Mouse (Mus musculus) kidney, embryonic 14.5 days (tissue): ENCODE data around the gene Bpgm. TPM values are rescaled to one million over a fixed set of nuclear protein-coding genes. Genes with fewer than 3 reads are reported as not detected.

Source experiments
- ATAC-seq: fragments of 200-750 bp; cut with Nextera tagmentation; 2 replicates; pipeline ENCODE4 v1.8.0; 2017; ENCODE audit warnings: moderate number of reproducible peaks, mild to moderate bottlenecking, moderate TSS enrichment, moderate library complexity; ENCODE audit not compliant: low FRiP score, low TSS enrichment
- H3K27ac ChIP-seq: fragments of 300-500 bp; sonication (generic); 2 replicates; pipeline ENCODE4 v1.5.1; 2014; ENCODE audit warnings: low read depth, mild to moderate bottlenecking, low read length, moderate library complexity, mixed read lengths
- H3K27me3 ChIP-seq: fragments of 300-500 bp; sonication (generic); 2 replicates; pipeline ENCODE4 v1.6.1; 2014; ENCODE audit warnings: mild to moderate bottlenecking, low read length; ENCODE audit not compliant: control insufficient read depth, insufficient read depth
- H3K36me3 ChIP-seq: fragments of 300-500 bp; sonication (generic); 2 replicates; pipeline ENCODE4 v1.6.1; 2014; ENCODE audit warnings: low read length, mixed read lengths; ENCODE audit not compliant: control insufficient read depth, insufficient read depth
- H3K4me1 ChIP-seq: fragments of 300-500 bp; sonication (generic); 2 replicates; pipeline ENCODE4 v1.6.1; 2014; ENCODE audit warnings: low read length, mixed read lengths; ENCODE audit not compliant: control insufficient read depth, insufficient read depth
- H3K4me2 ChIP-seq: fragments of 300-500 bp; sonication (generic); replicated peaks from 2 replicates; pipeline ENCODE4 v1.6.1; 2014; ENCODE audit warnings: low read depth, mild to moderate bottlenecking, low read length
- H3K4me3 ChIP-seq: fragments of 300-500 bp; sonication (generic); 2 replicates; pipeline ENCODE4 v1.5.1; 2014; ENCODE audit warnings: mild to moderate bottlenecking, low read length
- H3K9ac ChIP-seq: fragments of 300-500 bp; sonication (generic); 2 replicates; pipeline ENCODE4 v1.6.1; 2014; ENCODE audit warnings: low read depth, mild to moderate bottlenecking, low read length, moderate library complexity
- H3K9me3 ChIP-seq: fragments of 300-500 bp; sonication (generic); 2 replicates; pipeline ENCODE4 v1.6.1; 2016; ENCODE audit warnings: low read length; ENCODE audit not compliant: control insufficient read depth
- WGBS: fragments of 180-500 bp; shearing (Covaris S2); extraction: QIAGEN DNeasy Blood & Tissue Kit; methylation state at CpG from one replicate; pipeline ENCODE4 v1.1.7; 2014; 5-methylcytosine and 5-hydroxymethylcytosine counted together
- polyA plus RNA-seq: library from polyadenylated mRNA; unstranded; fragments of >200 nt; fragmentation: Nextera tagmentation; extraction: Ambion mirVana; gene quantifications from 2 replicates; pipeline ENCODE4 v1.2.1, GENCODE M21; 2014

Bpgm gene
- 32.3 and 42.3 TPM in 2 replicates for polyA plus RNA-seq

DNA sequence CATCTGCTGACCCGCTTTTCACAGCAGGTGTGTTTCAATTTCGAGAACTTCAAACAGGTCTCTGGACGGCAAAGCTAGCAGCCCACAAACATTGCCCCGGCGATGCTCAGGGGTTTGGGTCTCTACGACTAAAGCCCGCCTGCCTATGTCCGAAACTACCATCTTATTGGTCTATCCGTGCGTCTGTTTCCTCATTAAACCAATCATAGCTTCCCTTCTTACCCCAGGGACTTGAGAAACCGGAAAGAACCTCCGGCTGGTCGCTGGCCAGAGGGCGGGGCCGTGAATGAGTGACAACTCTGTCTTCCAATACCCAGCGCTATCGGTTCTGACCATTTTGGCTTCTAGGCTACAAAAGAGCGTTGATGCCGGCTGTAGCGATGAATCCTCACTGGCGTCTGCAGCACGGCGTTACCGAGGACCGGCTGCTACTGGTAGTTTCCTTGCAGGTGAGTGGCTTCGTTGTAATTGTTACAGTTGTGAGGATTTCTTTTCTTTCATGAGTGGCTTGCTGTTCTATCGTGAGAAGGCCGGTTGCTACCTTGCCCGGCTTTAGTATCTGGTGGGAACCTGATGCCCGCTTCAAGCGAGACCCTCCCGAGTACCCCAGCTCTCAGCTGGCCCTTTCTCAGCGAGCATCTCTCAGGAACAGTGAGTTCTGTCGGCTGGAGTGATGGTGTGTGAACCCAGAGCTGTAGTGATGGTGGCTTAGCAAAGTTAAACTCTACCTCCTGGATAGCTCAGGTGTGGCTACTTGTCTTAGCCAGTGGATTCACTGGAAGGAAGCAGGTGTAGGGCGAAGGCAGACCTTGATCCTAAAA is at the start of gene Bpgm:
TSS of gene Bpgm (plus strand) at position 234 of the 821 bp plus-strand sequence.
- H3K36me3 ChIP-seq = no peaks in the 10 kb centered on the region
- 1% methylated on average over 35 of the region's 35 CpGs for WGBS
- H3K9ac ChIP-seq = peak within 1 kb of the TSS; percentile 69
- peak; percentile 99 for ATAC-seq
- no peaks in the 10 kb centered on the region for H3K27me3 ChIP-seq
- H3K4me3 ChIP-seq = peak within 1 kb of the TSS; percentile 54
- peak within 1 kb of the TSS; percentile 20; the same call in 1 of the 2 replicates for H3K27ac ChIP-seq
- peak within 1 kb of the TSS; percentile 75 for H3K4me2 ChIP-seq
- H3K9me3 ChIP-seq = no peaks in the 10 kb centered on the region
- peaks cover 29% of the 10 kb centered on the region; the same call in 1 of the 2 replicates for H3K4me1 ChIP-seq

DNA sequence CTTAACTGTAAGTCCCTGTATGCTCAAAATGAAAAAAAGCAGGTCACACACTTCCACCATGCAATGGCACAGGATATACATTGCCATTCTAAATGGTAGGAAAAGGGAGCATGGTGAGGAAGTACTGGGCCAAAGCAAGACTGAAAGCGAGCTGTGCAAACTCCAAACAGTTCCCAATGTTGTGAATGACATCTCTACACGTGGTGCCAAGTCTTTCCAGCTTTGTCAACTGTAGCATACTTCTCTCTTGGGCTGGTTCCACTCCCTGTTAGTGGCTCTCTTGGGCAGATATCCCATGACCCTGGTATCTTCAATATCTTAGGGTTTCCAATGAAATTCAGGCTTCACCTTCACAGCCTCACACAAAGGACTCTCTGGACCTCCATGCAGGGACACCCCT is 37.0 kb upstream of the Bpgm start:
- H3K9me3 ChIP-seq = no peaks in the 10 kb centered on the region
- H3K27ac ChIP-seq = no peak overlapping the region
- no peak overlapping the region for H3K4me2 ChIP-seq
- H3K27me3 ChIP-seq = no peaks in the 10 kb centered on the region
- no peak for ATAC-seq
- no peaks in the 10 kb centered on the region for H3K36me3 ChIP-seq
- H3K9ac ChIP-seq = no peak overlapping the region
- H3K4me1 ChIP-seq = no peaks in the 10 kb centered on the region
- 56% methylated on average over 2 of the region's 2 CpGs for WGBS
- no peak overlapping the region for H3K4me3 ChIP-seq

DNA sequence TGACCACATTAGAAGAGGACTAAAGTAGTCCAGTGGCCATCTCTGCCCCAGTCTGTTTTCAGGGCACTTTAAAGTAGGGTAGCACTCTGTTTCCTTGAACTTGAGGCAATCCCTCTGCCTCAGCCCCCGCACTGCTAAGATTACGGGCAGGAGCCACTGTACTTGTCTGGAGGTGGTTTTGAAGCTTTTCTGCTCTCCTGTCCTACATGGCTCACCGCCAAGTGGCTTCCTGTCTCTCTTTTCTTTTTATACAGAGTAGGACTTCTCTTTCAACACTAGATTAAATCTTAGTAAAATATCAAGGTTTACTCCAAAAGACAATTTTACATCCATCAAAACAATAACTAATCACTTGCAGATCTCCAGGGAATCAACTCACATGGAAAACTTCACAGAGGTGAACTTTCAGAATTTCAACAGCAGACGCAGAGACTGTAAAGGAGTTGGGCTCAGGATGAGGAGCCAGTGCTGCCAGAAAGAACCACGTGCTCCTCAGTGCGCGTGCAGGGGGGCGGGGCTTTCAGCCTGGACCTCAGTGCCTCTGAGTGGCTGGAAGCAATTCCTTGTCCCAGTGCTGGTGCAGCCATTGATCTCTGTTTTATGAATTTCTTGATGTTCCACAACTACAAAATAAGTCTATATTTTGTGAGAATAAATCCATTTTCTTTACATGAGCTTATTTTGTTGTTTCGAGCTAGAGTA is 34.3 kb upstream of the Bpgm start:
- no peak overlapping the region for H3K4me3 ChIP-seq
- no peaks in the 10 kb centered on the region for H3K4me1 ChIP-seq
- H3K9ac ChIP-seq = no peak overlapping the region
- 64% methylated on average over 9 of the region's 9 CpGs for WGBS
- ATAC-seq = no peak
- H3K4me2 ChIP-seq = no peak overlapping the region
- no peaks in the 10 kb centered on the region for H3K36me3 ChIP-seq
- H3K9me3 ChIP-seq = no peaks in the 10 kb centered on the region
- H3K27ac ChIP-seq = no peak overlapping the region
- no peaks in the 10 kb centered on the region for H3K27me3 ChIP-seq

DNA sequence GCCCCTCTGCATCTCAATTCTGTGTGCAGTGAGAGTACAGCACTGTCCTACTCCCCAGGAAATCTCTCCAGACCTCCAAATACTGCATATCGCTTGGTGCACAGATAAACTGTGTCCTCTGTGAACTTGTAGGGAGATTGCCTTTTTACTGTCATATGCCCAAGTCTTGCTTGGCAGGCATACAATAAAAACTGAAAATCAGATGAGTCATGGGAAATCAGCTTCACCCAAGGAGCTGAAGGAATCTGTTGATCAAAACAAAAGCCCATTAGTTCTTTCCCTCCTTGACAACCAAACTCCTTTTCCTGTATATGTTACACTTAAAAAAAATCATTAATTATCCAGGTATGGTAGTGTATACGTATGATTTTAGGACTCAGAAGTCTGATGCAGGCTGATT is 32.2 kb upstream of the Bpgm start:
- Histone ChIP-seq H3K4me2 (no peak overlapping the region), H3K4me1 (no peaks in the 10 kb centered on the region), H3K9me3 (no peaks in the 10 kb centered on the region), H3K9ac (no peak overlapping the region), H3K4me3 (no peak overlapping the region), H3K27ac (no peak overlapping the region), H3K27me3 (no peaks in the 10 kb centered on the region), H3K36me3 (no peaks in the 10 kb centered on the region)
- ATAC-seq = no peak
- 77% methylated on average over 2 of the region's 2 CpGs for whole genome bisulfite sequencing

DNA sequence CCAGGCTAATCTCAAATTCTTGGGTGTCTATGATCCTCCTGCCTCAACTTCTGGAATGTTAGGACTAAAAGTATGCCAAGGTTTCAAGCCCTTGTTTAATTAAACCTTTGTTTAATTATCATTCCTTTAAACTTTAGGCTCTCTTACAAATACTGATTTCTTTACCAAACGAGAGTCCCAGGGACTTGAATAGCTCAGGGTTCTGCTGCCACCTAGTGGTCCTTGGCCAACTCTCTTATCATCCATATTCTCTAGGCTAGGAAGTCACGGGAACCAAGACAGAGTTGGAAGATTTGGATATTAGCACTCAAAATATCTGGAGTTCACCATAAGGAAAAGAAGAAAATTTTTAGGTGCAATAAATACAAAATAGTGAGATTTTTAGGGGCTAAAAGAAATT is 28.0 kb upstream of the Bpgm start:
- 13% methylated on average over 2 of the region's 2 CpGs for WGBS
- no peaks in the 10 kb centered on the region for H3K4me1 ChIP-seq
- no peaks in the 10 kb centered on the region for H3K36me3 ChIP-seq
- H3K9ac ChIP-seq = no peak overlapping the region
- no peak overlapping the region for H3K4me2 ChIP-seq
- H3K27ac ChIP-seq = no peak overlapping the region
- H3K4me3 ChIP-seq = no peak overlapping the region
- no peak for ATAC-seq
- H3K9me3 ChIP-seq = no peaks in the 10 kb centered on the region
- H3K27me3 ChIP-seq = no peaks in the 10 kb centered on the region

DNA sequence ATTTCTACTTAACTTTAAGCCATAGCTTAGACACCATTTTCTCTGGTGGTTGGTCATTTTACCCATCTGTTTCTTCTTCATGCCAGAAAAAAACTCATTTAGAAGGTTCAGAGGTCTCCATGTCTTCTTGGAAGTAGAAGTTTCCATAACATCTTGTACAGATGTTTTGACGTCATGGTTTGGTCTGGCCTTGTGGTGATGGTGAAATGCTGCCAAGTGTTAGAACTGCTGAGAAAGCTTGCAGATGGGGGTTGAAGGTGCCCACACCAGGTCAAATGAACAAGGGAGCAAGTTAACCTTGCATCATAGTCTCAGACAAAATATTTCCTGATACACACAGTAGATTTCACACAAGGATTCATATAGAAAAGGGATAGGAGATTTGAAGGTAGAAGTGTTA is 27.3 kb upstream of the Bpgm start:
- H3K9ac ChIP-seq = no peak overlapping the region
- H3K4me1 ChIP-seq = no peaks in the 10 kb centered on the region
- no peak for ATAC-seq
- no peak overlapping the region for H3K27ac ChIP-seq
- no peaks in the 10 kb centered on the region for H3K27me3 ChIP-seq
- no peaks in the 10 kb centered on the region for H3K9me3 ChIP-seq
- H3K4me2 ChIP-seq = no peak overlapping the region
- 77% methylated on average over 1 of the region's 1 CpGs for WGBS
- H3K36me3 ChIP-seq = no peaks in the 10 kb centered on the region
- no peak overlapping the region for H3K4me3 ChIP-seq

DNA sequence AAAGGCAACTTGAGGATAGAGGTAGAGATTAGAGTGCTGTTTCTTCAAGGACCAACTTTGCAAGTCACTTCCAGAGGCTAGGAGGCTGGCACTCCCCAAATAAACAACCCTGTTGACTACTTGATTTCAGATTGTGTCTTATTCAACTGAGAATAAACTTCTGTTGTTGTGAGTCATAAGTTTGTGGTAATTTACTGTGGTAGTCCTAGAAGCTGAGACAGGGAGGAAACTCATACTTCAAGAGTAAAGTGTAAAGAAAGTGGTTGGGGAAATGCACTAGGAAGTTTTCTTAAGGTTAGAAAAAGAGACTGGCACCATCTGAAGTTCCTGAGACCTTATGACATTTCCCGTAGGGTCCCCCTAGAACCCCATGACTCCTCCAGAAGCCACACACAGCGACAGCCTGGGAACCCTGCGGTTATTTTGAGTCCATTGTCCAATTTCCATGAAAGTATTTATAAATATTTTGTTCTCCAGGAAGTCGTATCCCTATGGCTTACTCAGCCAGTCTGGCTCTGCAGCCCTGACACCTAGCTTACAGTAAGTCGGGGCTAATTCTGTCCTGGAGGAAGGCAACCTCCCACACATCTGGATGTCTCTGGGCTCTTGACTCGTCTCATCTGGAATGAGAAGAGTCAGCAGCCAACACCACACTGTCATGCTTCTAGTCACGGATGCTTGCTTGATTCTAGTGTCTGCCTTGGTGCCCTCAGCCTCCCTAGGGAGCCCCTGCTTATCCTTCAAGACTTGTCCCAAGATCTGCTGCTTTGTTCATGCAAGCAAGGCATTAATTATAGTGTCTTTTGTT is 22.8 kb upstream of the Bpgm start:
- no peaks in the 10 kb centered on the region for H3K36me3 ChIP-seq
- no peak overlapping the region for H3K27ac ChIP-seq
- H3K9ac ChIP-seq = no peak overlapping the region
- 55% methylated on average over 7 of the region's 7 CpGs for WGBS
- no peaks in the 10 kb centered on the region for H3K27me3 ChIP-seq
- no peak for ATAC-seq
- H3K4me3 ChIP-seq = no peak overlapping the region
- no peak overlapping the region for H3K4me2 ChIP-seq
- H3K9me3 ChIP-seq = no peaks in the 10 kb centered on the region
- no peaks in the 10 kb centered on the region for H3K4me1 ChIP-seq

DNA sequence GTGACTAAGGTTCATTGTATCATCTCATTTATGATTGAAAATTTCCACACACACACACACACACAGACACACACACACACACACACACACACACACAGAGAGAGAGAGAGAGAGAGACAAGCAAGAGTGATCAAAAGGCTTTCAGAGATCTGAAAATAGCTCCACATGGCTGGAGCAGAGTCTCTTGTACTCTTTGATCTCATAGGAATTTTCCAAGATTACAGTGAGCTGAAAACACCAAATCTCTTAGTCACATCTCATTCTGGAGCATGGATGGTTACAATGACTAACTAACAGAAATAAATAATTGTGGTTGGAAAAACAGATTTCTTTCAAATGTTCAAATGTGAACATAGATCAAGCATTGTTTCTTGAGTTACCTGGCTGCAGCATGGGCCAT is 16.6 kb upstream of the Bpgm start:
- H3K36me3 ChIP-seq = no peaks in the 10 kb centered on the region
- no peaks in the 10 kb centered on the region for H3K4me1 ChIP-seq
- H3K4me2 ChIP-seq = no peak overlapping the region
- no peaks in the 10 kb centered on the region for H3K27me3 ChIP-seq
- no peak for ATAC-seq
- no peak overlapping the region for H3K9ac ChIP-seq
- H3K4me3 ChIP-seq = no peak overlapping the region
- no peak overlapping the region for H3K27ac ChIP-seq
- no peaks in the 10 kb centered on the region for H3K9me3 ChIP-seq
